Mouse (Mus musculus) bone marrow macrophage, adult 2 months (primary cell): ENCODE data around the gene Vmn1r14. TPM values are rescaled to one million over a fixed set of nuclear protein-coding genes. Genes with fewer than 3 reads are reported as not detected.
"Not testable (repeated sequence)": the region's sequence is repeated elsewhere in the genome, so short reads cannot be mapped to it uniquely, and the experiment has no call there.

ENCODE experiments used
- H3K27ac ChIP-seq: 2 replicates; pipeline ENCODE4 v1.5.1; 2012; ENCODE audit warnings: low read depth, low read length; ENCODE audit not compliant: insufficient read depth
- H3K4me1 ChIP-seq: 2 replicates; pipeline ENCODE4 v1.6.1; 2012; ENCODE audit warnings: low read length; ENCODE audit not compliant: control insufficient read depth, insufficient read depth
- H3K4me3 ChIP-seq: 2 replicates; pipeline ENCODE4 v1.5.1; 2012; ENCODE audit warnings: mild to moderate bottlenecking, low read length, moderate library complexity; ENCODE audit not compliant: insufficient read depth
- CTCF ChIP-seq: IDR thresholded peaks from 2 replicates; pipeline ENCODE4 v1.5.1; 2012; ENCODE audit warnings: low read depth, mild to moderate bottlenecking, low read length, moderate library complexity
- POLR2A ChIP-seq: IDR thresholded peaks from 2 replicates; pipeline ENCODE4 v1.6.1; 2012; ENCODE audit warnings: mild to moderate bottlenecking, low read depth, low read length, borderline replicate concordance
- polyA plus RNA-seq: library from polyadenylated mRNA; stranded (reverse); fragments of >200 nt; gene quantifications from 2 replicates; pipeline ENCODE4 v1.2.4, GENCODE M21; 2012; ENCODE audit not compliant: missing spikeins, insufficient read depth, insufficient read length

Gene Vmn1r14
- not detected in 2 replicates for polyA plus RNA-seq

GRCm38 (mm10) chr6:57231386-57231785, at the start of gene Vmn1r14:
Gene Vmn1r14, plus strand, starts transcription at chr6:57231686.
- Histone ChIP-seq H3K4me1 (no peaks in the 10 kb centered on the region), H3K27ac (no peak within 1 kb of the TSS), H3K4me3 (no peak within 1 kb of the TSS)
- TF ChIP-seq CTCF: no peak
- TF ChIP-seq POLR2A: no peak

DNA sequence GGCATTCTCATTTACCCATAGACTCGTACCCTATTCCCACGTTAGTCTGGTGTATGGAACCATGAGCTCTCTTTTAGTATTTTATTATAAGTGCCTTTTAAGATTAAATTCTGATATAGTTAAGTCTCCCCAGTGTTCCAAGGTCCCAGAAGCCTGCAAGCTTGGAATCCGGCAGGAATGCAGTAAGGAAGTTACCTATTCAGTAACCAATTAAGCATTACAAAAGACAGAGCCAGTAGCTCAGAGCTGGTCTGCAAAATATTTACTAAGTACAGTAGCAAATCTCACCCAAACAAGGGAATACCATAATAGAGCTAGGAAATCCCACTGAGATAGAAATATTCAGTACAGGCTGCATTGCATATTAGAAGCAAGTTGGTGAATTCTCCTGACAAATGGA, 41.5 kb upstream of the Vmn1r14 start:
- H3K4me1 ChIP-seq, H3K4me3 ChIP-seq: not testable (repeated sequence)

GRCm38 (mm10) chr6:57202990-57203389, 28.5 kb upstream of the Vmn1r14 start, which contains the start of gene Vmn1r13:
Gene Vmn1r13, plus strand, starts transcription at chr6:57203290.
- H3K4me3 ChIP-seq, H3K27ac ChIP-seq, H3K4me1 ChIP-seq: not testable (repeated sequence)

More for the DNA sequence above, 41.5 kb upstream of the Vmn1r14 start:
- H3K27ac ChIP-seq: not testable (repeated sequence)

GRCm38 (mm10) chr6:57257652-57258051, 26.2 kb downstream of the Vmn1r14 start, which contains the start of gene Vmn1r15:
Gene Vmn1r15, plus strand, starts transcription at chr6:57257952.
- TF ChIP-seq CTCF (no peak), POLR2A (no peak)

GRCm38 (mm10) chr6:57260990-57261389, 29.5 kb downstream of the Vmn1r14 start:
- Histone ChIP-seq H3K27ac (no peak overlapping the region), H3K4me3 (no peak overlapping the region), H3K4me1 (no peaks in the 10 kb centered on the region)
- TF ChIP-seq CTCF (no peak), POLR2A (no peak)

More at GRCm38 (mm10) chr6:57257652-57258051, 26.2 kb downstream of the Vmn1r14 start, which contains the start of gene Vmn1r15:
- Histone ChIP-seq H3K4me1 (no peaks in the 10 kb centered on the region), H3K27ac (no peak within 1 kb of the TSS), H3K4me3 (no peak within 1 kb of the TSS)

DNA sequence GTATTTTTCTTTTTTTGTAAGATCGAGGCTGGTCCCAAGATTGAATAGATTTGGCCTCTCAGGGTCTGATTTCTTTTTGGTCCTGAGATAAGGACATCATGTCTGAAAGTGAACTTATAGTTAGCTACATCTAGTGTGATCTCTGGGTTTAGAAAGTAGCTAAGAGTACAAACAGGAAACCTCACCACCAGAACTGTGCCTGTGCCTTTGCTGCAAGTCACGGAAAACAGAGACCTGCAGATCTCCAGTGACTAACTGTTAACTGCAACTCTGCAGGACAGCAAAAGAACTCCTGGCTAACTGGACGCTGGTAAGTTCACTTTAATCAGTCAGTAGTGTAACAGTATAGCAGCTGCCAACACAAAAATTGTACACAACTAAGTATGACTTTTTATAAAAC, 40.4 kb downstream of the Vmn1r14 start:
- no peak overlapping the region for H3K4me3 ChIP-seq
- TF ChIP-seq CTCF (no peak), POLR2A (no peak)
- no peaks in the 10 kb centered on the region for H3K4me1 ChIP-seq
- no peak overlapping the region for H3K27ac ChIP-seq

DNA sequence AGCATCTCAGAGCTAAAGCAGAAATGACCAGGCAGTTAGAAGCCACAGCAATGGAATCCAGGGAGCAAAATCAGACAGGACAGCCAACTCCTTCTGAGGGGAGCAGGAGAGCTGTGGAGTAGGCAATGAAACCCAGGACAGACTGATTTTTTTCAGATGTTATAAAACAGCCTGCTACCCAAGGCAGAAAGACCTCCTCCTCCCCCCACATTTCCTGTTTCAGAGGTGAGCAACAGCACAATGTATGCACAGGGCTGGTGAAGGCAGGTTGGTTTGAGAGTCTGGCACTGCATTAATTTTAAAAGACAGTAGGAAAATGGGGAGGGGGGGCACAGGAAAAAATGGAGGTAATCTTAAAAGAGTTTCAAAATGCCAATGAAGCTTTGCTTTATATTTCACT, 41.0 kb downstream of the Vmn1r14 start:
- TF ChIP-seq POLR2A: no peak
- no peak for TF ChIP-seq CTCF
- Histone ChIP-seq H3K4me3 (no peak overlapping the region), H3K27ac (no peak overlapping the region), H3K4me1 (no peaks in the 10 kb centered on the region)

DNA sequence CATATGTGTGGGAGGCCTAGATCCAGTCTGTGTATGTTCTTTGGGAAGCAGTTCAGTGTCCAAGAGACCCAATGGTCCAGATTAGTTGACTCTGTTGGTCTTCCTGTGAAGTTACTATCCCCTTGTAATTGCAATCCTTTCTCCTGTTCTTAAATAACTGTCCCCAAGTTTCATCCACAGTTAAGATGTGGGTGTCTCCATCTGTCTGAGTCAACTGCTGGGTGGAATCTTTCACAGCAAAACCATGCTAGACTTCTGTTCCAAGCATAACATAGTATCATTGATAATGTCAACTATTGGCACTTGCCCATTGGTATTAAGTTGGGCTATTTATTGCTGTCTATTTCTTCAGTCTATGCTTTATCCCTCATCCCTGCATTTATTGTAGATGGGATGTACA, 47.5 kb downstream of the Vmn1r14 start:
- no peak for TF ChIP-seq CTCF
- TF ChIP-seq POLR2A: no peak
- H3K27ac ChIP-seq: no peak overlapping the region

More for the DNA sequence above, 47.5 kb downstream of the Vmn1r14 start:
- Histone ChIP-seq H3K4me3 (no peak overlapping the region), H3K4me1 (no peaks in the 10 kb centered on the region)

Other genes starting within 250 kb of the Vmn1r14 start
- gene Vmn1r6, start 234.4 kb upstream of the Vmn1r14 start, polyA plus RNA-seq: 0.48 TPM in 1 of 2 replicates, not detected in the other
- not detected in 2 replicates for gene Vmn1r7, start 206.4 kb upstream of the Vmn1r14 start, polyA plus RNA-seq
- gene Vmn1r8, start 199.4 kb upstream of the Vmn1r14 start, polyA plus RNA-seq: not detected in 2 replicates
- not detected in 2 replicates for gene Vmn1r9, start 164.9 kb upstream of the Vmn1r14 start, polyA plus RNA-seq
- gene Vmn1r10, start 122.2 kb upstream of the Vmn1r14 start, polyA plus RNA-seq: not detected in 2 replicates
- not detected in 2 replicates for gene Vmn1r11, start 98.2 kb upstream of the Vmn1r14 start, polyA plus RNA-seq
- gene Vmn1r12, start 74.8 kb upstream of the Vmn1r14 start, polyA plus RNA-seq: 0.89 TPM in 1 of 2 replicates, not detected in the other
- gene Vmn1r13, start 28.4 kb upstream of the Vmn1r14 start, polyA plus RNA-seq: not detected in 2 replicates
- gene Vmn1r15, start 26.3 kb downstream of the Vmn1r14 start, polyA plus RNA-seq: not detected in 2 replicates
- gene Vmn1r16, start 97.8 kb downstream of the Vmn1r14 start, polyA plus RNA-seq: not detected in 2 replicates
- gene Vmn1r17, start 132.0 kb downstream of the Vmn1r14 start, polyA plus RNA-seq: not detected in 2 replicates
- 0.05 TPM in 1 of 2 replicates, not detected in the other for gene Vmn1r18, start 164.1 kb downstream of the Vmn1r14 start, polyA plus RNA-seq
- gene Vmn1r19, start 172.1 kb downstream of the Vmn1r14 start, polyA plus RNA-seq: not detected in 2 replicates
- gene Vmn1r20, start 197.2 kb downstream of the Vmn1r14 start, polyA plus RNA-seq: not detected in 2 replicates